In the genomic region with DNA sequence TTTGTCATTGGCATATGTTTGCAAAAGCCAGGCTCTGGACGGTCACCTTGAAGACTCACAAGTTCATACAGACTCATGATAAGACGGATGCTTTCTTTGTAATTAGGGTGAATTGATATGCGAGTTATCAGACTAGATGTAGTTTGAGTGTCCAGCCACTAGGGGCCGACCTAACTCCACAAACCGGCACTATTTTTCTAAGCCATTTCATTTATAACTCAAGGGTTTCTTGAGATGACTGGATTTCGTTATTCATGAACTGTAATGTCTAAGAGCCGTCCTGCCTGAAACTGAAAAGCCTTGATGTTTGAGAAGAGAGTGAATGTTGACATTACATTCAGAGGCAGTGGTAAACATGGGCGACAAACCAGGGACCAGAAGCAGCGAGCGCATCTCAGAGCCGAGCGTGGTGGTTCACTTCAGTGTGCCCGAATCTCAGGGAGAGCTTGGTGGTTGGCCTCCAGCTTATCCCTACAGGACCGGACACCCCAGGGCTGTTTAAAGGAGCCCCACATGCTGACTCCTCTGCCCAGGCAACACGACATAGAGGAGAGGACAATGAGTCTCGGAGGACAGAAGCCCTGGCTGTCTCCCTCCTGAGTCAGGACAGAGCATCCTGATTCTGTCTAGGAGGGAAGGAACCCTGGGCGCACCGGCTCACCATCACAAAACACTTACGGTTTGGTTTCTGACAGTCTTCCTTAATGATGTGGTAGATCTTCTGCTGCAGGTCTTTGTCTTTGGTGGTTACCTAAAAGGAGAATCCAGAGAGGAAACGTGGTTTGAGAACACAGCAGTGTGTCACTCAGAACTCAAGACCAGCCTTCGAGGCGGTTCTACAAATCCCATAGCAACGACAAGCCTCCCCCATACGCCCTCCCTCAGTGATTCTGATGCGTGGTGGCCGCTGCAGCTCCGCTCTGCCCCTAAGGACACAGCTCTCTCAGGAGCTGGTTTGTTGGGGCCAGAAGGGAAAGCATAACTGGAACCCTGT, we compare ENCODE assay signal across 8 mouse cellular contexts. TPM values are rescaled to one million over a fixed set of nuclear protein-coding genes. Genes with fewer than 3 reads are reported as not detected.
A peak's percentile ranks its signal among the peaks of the same experiment; 100 is the strongest.
DNase-seq lines count a peak whose midpoint lies in the region; ATAC-seq lines count a peak whose summit lies in the region.

No protein-coding gene starts in this region.

- H3K4me1 ChIP-seq in neural tube, embryonic 15.5 days = peaks cover 17% of the 10 kb centered on the region
- peaks cover 13% of the 10 kb centered on the region; the same call in 1 of the 2 replicates for H3K4me1 ChIP-seq in forebrain, embryonic 16.5 days (replicated peaks; ENCODE audit: control insufficient read depth, insufficient read depth, low read length)
- peaks cover 29% of the 10 kb centered on the region for H3K4me1 ChIP-seq in intestine, embryonic 15.5 days (replicated peaks)
- H3K4me1 ChIP-seq in limb, embryonic 10.5 days = peaks cover 14% of the 10 kb centered on the region
- H3K4me1 ChIP-seq in midbrain, embryonic 10.5 days = peaks cover 31% of the 10 kb centered on the region

- no peak overlapping the region; the same call in 1 of the 2 replicates for H3K27ac ChIP-seq in neural tube, embryonic 15.5 days (replicated peaks)
- H3K27ac ChIP-seq in forebrain, embryonic 16.5 days (ENCODE audit: low read length) = no peak overlapping the region
- peak overlapping the region; percentile 90 for H3K27ac ChIP-seq in intestine, embryonic 15.5 days
- no peak overlapping the region for H3K27ac ChIP-seq in limb, embryonic 10.5 days
- H3K27ac ChIP-seq in midbrain, embryonic 10.5 days (replicated peaks) = peak overlapping the region; percentile 33; the same call in 1 of the 2 replicates

- no peak overlapping the region for H3K9ac ChIP-seq in neural tube, embryonic 15.5 days (replicated peaks)
- H3K9ac ChIP-seq in forebrain, embryonic 16.5 days (replicated peaks; ENCODE audit: low read depth, low read length) = 0 out of 2 replicates have a peak overlapping the region, but pooled peaks have one; percentile 2
- no peak overlapping the region; the same call in 1 of the 2 replicates for H3K9ac ChIP-seq in intestine, embryonic 15.5 days

- ATAC-seq in neural tube, embryonic 15.5 days (ENCODE audit: low FRiP score) = no peak
- ATAC-seq in forebrain, embryonic 16.5 days = peak; percentile 23; the same call in 1 of the 2 replicates
- ATAC-seq in intestine, embryonic 15.5 days = no peak

- DNase-seq in neural tube, embryonic 10.5 days (ENCODE audit: extremely low spot score, low spot score) = peak; percentile 51
- DNase-seq in cerebellum, adult 11-12 months = peak; percentile 22
- peak; percentile 56 for DNase-seq in limb, embryonic 10.5 days (ENCODE audit: low spot score)
- peak; percentile 44 for DNase-seq in midbrain, embryonic 10.5 days (ENCODE audit: low spot score)
- DNase-seq in spleen, postnatal 36 days (ENCODE audit: low spot score in 2 of 2) = peak; percentile 51 to 64

- H3K4me2 ChIP-seq in neural tube, embryonic 15.5 days = no peak overlapping the region
- no peak overlapping the region for H3K4me2 ChIP-seq in forebrain, embryonic 16.5 days (ENCODE audit: low read length)
- peak overlapping the region; percentile 22; the same call in 1 of the 2 replicates for H3K4me2 ChIP-seq in intestine, embryonic 15.5 days (replicated peaks)

- H3K4me3 ChIP-seq in neural tube, embryonic 15.5 days (replicated peaks) = no peak overlapping the region
- H3K4me3 ChIP-seq in forebrain, embryonic 16.5 days (replicated peaks; ENCODE audit: low read length) = no peak overlapping the region
- H3K4me3 ChIP-seq in intestine, embryonic 15.5 days (replicated peaks) = no peak overlapping the region
- H3K4me3 ChIP-seq in limb, embryonic 10.5 days = no peak overlapping the region
- no peak overlapping the region for H3K4me3 ChIP-seq in midbrain, embryonic 10.5 days

- no peaks in the 10 kb centered on the region for H3K27me3 ChIP-seq in neural tube, embryonic 15.5 days (replicated peaks)
- no peaks in the 10 kb centered on the region for H3K27me3 ChIP-seq in forebrain, embryonic 16.5 days (replicated peaks; ENCODE audit: control insufficient read depth, insufficient read depth, low read length)
- H3K27me3 ChIP-seq in intestine, embryonic 15.5 days (replicated peaks) = no peaks in the 10 kb centered on the region
- H3K27me3 ChIP-seq in limb, embryonic 10.5 days (ENCODE audit: low read depth, poor library complexity, severe bottlenecking) = no peaks in the 10 kb centered on the region
- H3K27me3 ChIP-seq in midbrain, embryonic 10.5 days (ENCODE audit: low read depth, poor library complexity, severe bottlenecking) = no peaks in the 10 kb centered on the region

- WGBS in neural tube, embryonic 15.5 days = 55% methylated on average over 27 of the region's 27 CpGs
- 50% methylated on average over 27 of the region's 27 CpGs for WGBS in forebrain, embryonic 16.5 days
- 49% methylated on average over 27 of the region's 27 CpGs for WGBS in intestine, embryonic 15.5 days
- 71% methylated on average over 27 of the region's 27 CpGs for WGBS in limb, embryonic 10.5 days
- WGBS in midbrain, embryonic 10.5 days = 63% methylated on average over 27 of the region's 27 CpGs

- H3K9me3 ChIP-seq in neural tube, embryonic 15.5 days (replicated peaks) = no peaks in the 10 kb centered on the region
- no peaks in the 10 kb centered on the region for H3K9me3 ChIP-seq in forebrain, embryonic 16.5 days (ENCODE audit: control insufficient read depth, low read length)
- no peaks in the 10 kb centered on the region for H3K9me3 ChIP-seq in intestine, embryonic 15.5 days
- no peaks in the 10 kb centered on the region for H3K9me3 ChIP-seq in limb, embryonic 10.5 days (replicated peaks)
- no peaks in the 10 kb centered on the region for H3K9me3 ChIP-seq in midbrain, embryonic 10.5 days (replicated peaks)

- H3K36me3 ChIP-seq in neural tube, embryonic 15.5 days = no peaks in the 10 kb centered on the region
- H3K36me3 ChIP-seq in forebrain, embryonic 16.5 days (ENCODE audit: control insufficient read depth, insufficient read depth) = no peaks in the 10 kb centered on the region
- H3K36me3 ChIP-seq in intestine, embryonic 15.5 days = 0 out of 2 replicates have a peak, but pooled peaks cover 3% of the 10 kb centered on the region
- peaks cover 59% of the 10 kb centered on the region for H3K36me3 ChIP-seq in limb, embryonic 10.5 days
- peaks cover 35% of the 10 kb centered on the region for H3K36me3 ChIP-seq in midbrain, embryonic 10.5 days

RNA-seq across cellular contexts. Expression of a gene that starts 29.9 kb away (rescaled TPM):
- polyA plus RNA-seq in neural tube, embryonic 15.5 days (2015; fragmentation: Nextera tagmentation; extraction: Ambion mirVana) = 27.2 and 31.9 TPM in 2 replicates
- polyA plus RNA-seq in forebrain, embryonic 16.5 days (2015; fragmentation: Nextera tagmentation; extraction: Ambion mirVana) = 30.0 and 34.0 TPM in 2 replicates
- 43.8 and 44.8 TPM in 2 replicates for polyA plus RNA-seq in intestine, embryonic 15.5 days (2015; fragmentation: Nextera tagmentation; extraction: Ambion mirVana)
- 62.3 and 74.5 TPM in 2 replicates for polyA plus RNA-seq in limb, embryonic 10.5 days (2016; fragmentation: Nextera tagmentation; extraction: Ambion mirVana)
- 52.5 and 63.4 TPM in 2 replicates for polyA plus RNA-seq in midbrain, embryonic 10.5 days (2016; fragmentation: Nextera tagmentation; extraction: Ambion mirVana)

RNA-seq across cellular contexts. Expression of a gene that starts 43.2 kb away (rescaled TPM):
- polyA plus RNA-seq in neural tube, embryonic 15.5 days (2015; fragmentation: Nextera tagmentation; extraction: Ambion mirVana) = 2.2 and 3.3 TPM in 2 replicates
- 2.1 and 2.2 TPM in 2 replicates for polyA plus RNA-seq in forebrain, embryonic 16.5 days (2015; fragmentation: Nextera tagmentation; extraction: Ambion mirVana)
- 4.8 and 5.0 TPM in 2 replicates for polyA plus RNA-seq in intestine, embryonic 15.5 days (2015; fragmentation: Nextera tagmentation; extraction: Ambion mirVana)
- 3.1 and 3.8 TPM in 2 replicates for polyA plus RNA-seq in limb, embryonic 10.5 days (2016; fragmentation: Nextera tagmentation; extraction: Ambion mirVana)
- 1.7 TPM in 2 replicates for polyA plus RNA-seq in midbrain, embryonic 10.5 days (2016; fragmentation: Nextera tagmentation; extraction: Ambion mirVana)

Comparison
In these comparisons a context has a peak if more than half of its experiments do, and no peak if none do; other contexts are left out.
1. H3K27ac ChIP-seq: peak in intestine, embryonic 15.5 days (single experiment) and midbrain, embryonic 10.5 days (single experiment); none in neural tube, embryonic 15.5 days (single experiment), forebrain, embryonic 16.5 days (single experiment) and limb, embryonic 10.5 days (single experiment).
2. Peak in every context shown above with its lines, with median percentiles within 50 percentile points of each other: DNase-seq.